Mouse (Mus musculus) adrenal gland, postnatal 25 days (tissue): ENCODE measurements at regions not wholly inside any gene's neighbourhood (a gene's known extent, or its start where the extent isn't known, plus 50 kb on each side); places are given as distances from the start of the nearest gene placed in this dataset.
"Not testable (repeated sequence)": the region's sequence is repeated elsewhere in the genome, so short reads cannot be mapped to it uniquely, and the experiment has no call there.

Source experiments
- DNase-seq: peaks from one replicate; pipeline ENCODE4 v3.0.0; 2021; ENCODE audit warnings: mixed read lengths

DNA sequence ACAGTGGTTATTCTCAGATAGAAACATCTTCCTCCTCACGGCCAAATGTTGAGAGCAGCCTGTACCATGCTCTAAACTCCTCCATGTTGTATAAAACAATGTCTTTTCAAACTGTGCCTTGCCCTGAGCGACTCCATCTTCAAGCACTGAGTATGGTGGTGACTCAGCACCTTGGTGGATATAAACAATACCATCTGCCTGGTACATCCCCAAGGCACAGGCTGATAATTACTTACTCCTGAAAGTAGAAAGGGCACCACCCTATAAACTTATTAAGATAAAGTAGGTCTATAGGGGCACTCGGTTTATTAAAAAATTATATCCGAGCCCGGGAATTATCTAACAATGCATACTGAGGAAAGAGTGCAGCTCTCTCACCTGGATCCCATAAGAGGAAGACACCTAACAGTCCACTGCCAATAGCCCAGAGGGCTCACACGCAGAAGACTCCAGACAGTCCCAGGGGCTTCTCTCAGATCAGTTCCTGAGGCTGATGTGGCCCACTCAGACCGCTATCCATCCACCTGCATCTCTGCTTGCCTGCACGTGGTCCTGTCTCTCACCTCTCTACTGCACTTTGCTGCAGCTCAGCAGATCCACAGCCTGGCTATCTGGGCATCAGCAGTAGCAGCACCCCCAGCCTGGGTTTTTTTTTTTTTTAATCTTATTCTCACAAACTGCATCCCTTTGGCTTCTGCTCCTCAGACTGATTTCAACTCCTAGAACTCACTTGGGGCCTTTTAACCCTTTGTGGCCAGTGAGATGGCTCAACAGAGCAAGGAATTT lies 109.7 kb upstream of the Dlg1 start:
- no peak for DNase-seq

DNA sequence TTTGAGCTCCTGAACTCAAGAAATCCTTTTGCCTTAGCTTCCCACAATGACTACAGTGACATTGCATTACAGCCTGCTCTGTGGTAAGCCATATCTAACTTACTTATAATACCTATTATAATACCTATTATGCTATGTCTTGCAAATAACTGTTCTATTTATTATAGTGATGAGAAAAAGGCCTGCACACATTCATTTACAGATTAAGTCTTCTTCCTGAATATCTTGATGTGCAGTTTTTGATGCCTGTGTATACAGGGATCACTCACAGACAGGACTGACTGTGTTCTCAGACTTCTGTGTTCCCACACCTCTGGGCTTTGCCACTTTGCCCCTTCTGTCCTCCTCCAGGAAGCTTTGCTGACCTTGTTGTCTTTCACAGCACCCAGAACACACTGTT lies 102.8 kb upstream of the Dlg1 start:
- no peak for DNase-seq

DNA sequence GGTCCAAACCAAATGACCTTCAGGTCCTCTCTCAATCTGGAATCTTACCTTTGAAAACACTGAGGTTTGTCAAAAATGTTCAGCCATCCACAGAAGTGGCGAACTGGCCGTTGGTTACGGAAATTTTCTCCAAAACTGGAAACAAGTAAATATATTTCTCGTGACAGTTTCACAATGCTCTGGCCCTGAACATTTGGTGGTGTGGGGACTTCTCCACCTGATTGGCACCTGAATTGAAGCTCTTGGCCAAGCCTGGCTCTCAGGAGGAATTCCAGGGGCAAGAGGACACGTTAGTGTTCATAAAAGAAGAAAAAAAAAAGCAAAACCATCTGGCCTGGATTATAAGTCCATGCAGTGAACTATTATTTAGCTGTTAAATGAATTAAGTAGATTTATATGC lies 98.3 kb upstream of the Dlg1 start:
- no peak for DNase-seq

DNA sequence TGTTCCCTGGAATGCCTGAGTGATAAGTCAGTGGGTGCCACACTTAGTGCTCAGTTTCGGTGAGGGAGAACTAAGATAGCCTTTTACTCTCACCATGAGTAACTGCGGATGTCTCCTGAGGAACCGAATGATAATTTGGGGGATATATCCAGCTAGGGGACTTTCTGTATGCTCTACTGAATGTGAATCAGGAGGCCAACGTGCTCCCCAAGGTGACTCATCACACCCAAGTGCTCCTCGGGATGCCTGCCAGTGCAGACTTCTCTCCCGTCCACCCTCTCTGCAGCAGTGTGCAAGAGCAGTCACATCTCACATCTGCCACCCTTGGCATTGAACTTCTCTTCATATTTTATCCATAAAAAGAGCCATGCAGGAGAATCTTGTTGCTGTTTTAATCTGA lies 94.9 kb upstream of the Dlg1 start:
- no peak for DNase-seq

DNA sequence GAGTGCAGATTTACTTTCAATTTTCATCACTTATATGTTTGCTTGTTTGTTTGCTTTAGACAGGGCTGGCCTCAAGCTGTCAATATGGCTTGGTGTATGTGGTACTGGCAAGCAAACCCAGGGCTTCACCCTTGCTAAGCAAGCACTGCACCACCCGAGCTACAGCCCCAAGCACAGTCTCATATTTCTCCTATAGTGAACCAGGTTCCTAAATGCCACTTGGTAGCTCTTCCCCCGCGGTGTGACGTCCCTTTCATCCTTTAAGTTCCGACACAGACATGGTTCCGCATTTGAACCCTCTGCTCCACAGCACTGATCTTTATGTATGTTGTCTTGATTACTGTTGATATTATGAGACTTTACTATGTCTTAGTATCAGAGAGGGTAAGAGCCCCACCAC lies 93.4 kb upstream of the Dlg1 start:
- no peak for DNase-seq

DNA sequence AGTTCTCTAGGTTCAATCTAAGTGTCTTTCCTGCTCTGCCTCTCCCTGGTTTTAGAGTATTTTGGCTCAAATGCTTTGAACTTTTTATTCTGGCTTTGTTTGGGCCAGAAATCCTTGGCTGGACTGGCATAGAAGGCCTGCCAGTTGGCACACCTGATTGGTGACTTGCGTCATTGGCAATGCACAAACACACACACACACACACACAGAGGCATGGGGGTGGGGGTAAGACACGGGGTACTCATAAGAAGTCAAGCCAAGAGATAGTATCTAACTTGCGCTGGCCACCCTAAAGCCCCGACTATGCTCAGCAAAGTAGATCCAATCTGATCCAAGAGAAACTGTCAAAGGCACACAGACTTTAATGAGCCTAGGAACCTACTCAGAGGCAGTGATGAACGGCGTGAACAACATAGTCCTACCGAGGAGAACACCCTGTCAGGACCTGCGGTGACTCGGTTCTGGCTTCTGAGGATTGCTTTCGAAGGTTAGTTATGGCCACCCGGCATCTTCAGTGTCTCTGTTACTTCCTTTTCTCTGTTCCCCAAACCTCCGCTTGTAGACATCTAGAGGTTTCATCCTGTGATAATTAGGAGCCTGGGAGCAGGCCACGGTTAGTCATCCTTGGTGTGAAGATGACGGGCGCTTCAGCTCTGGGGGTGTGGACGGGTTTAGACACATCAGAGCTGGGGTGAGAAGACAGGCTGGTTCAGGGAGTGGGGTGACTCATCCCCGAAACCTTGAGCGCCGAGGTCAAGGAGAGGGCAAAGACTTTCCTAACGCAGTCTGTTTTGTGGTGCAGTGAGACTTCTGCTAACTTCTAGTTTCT lies 92.7 kb upstream of the Dlg1 start:
- DNase-seq = peak; percentile 71

DNA sequence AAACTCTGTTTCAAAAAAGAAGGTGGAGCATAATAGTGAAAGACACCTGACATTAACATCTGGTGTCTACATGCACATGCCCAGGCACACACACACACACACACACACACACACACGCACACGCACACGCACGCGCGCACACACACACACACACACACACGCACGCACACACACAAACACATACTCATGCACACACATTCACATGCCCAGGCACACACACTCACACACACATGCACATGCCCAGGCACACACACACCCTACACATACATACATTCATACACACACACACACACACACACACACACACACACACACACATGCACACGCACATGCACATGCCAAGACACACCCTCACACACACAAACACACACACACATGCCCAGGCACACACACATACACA lies 89.4 kb upstream of the Dlg1 start:
- DNase-seq = not testable (repeated sequence)

DNA sequence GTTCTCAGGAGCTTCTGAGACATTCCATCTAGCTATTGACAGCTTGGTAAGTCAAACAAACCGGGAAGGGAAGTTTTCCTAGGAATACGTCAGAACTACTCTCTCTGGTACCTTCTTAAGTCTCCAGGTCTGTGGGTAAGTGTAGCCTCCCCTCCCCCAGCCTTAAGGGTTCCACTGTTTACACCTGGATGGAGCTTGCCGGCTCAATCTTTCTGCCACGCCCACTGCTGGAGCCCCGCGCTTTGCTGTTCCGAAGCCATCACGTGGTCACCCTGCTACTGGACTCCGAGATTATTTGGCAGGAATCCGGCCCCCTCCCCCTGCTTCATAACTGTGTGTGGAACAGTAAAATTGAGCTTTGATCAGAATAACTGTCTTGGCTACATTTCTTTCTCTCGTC lies 87.6 kb upstream of the Dlg1 start:
- not testable (repeated sequence) for DNase-seq

DNA sequence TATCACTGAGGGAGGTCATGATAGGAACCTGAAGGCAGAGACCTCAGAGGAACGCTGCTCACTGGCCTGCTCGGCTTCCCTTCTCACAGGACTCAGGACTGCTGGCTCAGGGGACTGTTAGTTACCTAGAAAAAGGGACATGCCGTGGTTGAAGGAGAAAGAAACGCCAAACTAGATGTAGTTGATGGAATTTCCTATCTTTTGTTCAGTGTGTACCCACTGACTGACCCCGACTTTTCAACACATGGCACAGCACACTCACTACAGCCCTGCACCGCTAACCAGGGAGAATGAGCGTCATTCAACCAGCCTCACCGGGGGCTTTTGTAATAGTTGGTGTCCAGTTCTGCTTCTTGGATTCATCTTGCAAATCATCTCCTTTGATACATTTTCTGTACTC lies 86.8 kb upstream of the Dlg1 start:
- no peak for DNase-seq

DNA sequence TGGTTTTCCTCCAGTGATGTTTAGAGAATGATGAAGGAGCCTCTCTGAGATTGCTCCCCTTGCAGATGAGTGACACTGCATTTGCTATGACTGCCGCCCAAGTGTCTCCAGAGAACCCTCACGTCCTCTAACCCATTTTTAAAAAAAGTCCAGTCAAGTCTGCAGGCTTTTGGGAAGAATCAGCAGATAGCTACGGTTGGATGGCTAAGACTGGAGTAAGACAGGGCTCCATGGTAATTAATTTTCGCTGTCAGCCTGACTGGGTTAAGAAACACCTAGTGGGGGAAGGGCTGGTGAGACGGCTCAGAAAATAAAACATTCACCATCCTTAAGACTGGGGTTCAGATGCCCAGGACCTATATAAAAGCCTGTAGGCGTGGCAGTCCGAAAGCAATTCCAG lies 85.9 kb upstream of the Dlg1 start:
- no peak for DNase-seq

DNA sequence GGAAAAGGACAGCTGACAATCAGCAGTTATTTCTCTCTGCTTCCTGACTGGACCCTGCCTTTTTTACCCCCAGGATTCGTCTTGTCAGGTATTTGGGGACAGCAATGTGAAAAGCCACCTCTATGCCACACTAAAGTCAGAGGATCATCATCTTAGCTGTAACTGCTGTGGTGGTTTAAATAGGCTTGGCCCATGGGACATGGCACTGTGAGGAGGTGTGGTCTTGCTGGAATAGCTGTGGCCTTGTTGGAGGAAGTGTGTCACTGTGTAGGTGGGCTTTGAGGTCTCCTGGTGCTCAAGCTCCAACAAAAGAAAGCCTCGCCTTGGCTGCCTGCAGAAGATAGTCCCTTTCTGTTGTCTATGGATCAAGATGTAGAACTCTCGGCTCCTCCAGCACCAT lies 83.9 kb upstream of the Dlg1 start:
- DNase-seq = no peak

DNA sequence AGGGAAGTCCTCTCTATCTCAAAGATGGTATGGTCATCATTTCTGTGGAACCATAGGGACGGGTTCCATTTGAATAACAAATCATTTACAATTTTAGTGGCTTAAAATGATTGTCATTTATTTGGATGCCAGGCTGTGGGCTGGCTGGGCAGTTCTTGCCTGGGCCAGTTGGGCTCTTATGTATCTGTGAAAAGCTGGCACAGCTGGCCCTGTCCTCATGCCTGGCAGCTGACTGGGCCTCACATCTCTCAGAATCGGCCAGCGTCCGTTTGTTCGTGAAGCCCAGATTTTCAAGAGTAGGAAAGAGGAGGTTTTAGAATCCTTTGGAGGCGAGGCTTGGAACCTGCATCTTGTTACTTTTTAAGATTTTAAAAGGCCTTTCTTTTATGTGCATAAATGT lies 82.5 kb upstream of the Dlg1 start:
- no peak for DNase-seq

DNA sequence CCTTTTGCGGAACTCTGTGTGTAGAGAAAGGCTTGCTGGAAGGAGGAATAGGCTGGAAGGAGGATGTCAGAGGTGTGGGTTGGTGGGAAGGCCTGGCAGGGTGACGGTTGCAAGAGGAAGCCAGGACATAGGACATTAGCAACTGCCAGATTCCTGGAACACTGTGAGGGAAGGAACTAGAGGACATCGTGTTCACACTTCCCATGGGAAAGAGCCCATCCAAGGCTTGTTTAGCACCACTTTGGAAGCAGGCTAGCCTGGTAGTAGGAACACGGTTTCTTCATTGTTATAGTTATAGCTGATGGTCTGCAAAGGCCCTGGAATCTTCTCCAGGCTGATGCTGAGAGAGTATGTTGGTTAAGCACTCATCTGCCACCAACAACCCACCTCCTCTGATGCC lies 80.4 kb upstream of the Dlg1 start:
- no peak for DNase-seq

DNA sequence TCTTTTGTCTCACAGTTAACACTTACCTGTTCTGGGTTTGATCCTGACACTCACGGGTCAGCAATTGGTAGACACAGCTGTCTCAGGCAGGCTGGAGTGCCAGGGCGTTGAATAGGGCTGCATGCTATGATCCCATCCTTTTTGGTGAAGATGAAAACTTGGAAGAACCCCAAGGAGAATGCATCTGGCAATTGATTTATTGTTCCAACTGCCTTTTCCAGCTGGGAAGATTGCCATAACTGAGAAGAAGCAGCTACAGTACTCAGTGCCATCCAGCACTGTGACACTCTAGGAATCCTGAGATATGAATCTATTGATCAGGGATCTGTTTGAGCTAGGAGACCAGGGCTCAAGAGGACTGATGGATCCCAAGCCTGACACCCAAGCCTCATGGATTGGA lies 79.6 kb upstream of the Dlg1 start:
- no peak for DNase-seq

DNA sequence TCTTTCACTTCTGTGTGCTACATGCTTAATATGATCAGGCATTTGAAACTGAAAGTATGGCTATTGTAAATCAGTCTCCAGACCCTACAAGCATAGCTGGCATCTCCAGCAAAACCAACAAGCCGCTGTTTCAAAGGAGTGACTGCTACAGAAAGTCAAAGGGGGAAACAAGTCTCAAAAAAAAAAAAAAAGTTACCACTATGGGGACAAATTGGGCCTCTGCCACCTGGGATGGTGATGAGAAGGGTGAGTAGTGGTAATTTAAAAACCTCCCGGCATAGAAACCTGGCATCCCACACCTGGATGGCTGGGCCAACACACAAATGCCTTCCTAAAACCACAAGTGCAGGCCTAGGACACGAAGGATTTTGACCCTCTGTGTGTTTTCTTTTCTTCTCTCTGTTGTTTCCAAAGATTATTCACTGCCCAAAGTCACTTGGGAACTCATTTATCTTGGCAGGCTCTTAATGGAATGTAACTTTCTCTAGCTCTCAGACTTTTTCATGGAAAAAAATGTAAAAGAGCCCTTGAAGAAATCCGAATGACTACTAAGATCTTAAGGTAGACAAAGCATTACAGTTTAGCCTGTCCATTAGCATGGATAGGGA lies 78.9 kb upstream of the Dlg1 start:
- no peak for DNase-seq

DNA sequence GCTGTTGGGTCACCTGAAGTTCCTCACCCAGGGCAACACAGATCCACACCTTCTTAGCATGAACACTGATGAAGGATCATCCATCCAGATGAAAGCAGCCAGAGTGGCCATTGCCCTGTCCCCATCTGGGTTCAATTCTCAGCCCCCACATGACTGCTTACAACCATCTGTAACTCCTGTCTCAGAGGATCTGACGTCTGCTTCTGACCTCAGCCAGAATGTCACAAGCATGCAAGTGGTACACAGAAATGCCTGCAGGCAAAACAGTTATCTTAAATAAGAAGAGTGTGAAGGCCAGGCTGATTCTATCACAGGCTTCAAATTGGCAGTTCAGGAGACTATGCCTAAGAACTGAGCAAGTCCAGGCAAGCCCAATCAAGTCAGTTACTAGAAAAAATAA lies 76.2 kb upstream of the Dlg1 start:
- no peak for DNase-seq

DNA sequence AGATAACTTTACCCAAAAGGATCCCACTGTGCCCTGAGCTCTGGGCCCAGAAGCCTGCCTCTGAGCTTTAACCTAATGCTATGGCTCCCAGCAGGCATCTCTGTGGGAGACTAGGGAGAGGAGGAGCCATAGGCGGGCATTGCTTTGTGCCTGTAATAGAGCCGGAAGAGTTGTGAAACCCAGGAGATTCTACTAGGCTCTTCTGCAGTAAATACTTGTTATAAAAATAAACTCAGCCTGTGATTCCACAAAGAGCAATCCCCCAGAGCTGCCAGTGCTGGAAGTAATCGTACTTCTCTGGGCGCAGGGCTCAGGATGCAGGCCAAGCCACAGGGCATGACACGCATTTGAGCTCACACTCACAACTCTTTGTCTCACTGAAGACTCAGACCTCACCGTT lies 73.7 kb upstream of the Dlg1 start:
- no peak for DNase-seq

DNA sequence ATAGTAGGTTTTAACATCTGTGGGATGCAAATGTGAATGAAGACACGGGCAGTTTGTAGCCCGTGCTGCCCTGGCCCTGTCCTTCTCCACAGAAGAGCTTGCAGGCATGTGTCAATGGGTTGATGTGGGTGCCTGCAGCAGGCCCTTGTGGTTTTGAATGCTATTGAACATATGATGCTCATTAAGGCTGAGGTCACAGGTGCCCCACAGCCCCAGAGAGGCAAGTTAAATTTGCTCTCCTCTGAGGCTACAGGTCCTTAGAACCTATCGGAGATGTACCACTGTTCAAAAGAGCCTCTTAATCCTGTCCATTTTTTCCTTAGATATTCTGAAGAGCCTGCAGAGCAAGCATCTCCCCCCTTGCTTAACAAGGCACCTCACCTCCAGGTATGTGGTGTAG lies 71.7 kb upstream of the Dlg1 start:
- no peak for DNase-seq

DNA sequence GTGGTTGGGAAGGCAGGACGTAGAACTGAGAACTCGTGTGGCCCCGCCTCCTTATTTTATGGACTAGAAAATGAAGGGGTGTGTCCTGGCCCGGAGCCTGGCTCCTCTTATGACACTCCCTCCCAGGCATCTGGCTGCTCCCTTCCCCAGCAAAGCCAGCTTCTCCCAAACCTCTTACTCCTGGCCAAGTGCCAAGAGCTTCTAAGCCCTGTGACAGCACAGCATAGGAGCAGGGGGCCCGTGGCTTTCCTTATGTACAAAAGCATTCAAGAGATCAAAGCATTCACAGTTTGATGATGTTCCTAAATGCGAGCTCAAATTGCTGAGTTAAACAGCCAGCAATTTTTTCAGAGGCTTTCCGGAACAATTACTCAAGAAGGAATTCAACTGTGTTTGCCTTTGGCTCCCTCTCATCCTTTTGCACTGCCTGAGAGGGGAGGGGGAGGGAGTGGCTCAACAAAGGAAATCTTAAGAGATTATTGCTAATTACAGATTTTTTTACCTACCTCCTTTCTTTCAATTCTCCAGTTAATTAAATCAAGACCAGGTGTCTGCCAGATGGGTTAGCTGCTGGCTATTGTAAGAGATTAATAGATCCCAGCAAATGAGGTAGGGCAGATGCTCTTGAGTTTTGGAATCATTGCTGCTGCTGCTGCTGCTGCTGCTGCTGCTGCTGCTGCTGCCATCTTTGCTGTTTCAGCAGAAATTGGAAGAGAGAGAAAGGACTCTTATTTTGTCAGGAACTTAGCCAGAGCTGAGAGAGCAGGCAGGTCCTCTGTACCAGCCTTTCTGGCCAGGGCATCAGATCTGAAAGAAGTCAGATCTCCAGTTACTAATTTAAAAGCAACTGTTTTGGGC lies 71.0 kb upstream of the Dlg1 start:
- DNase-seq = peak; percentile 39

DNA sequence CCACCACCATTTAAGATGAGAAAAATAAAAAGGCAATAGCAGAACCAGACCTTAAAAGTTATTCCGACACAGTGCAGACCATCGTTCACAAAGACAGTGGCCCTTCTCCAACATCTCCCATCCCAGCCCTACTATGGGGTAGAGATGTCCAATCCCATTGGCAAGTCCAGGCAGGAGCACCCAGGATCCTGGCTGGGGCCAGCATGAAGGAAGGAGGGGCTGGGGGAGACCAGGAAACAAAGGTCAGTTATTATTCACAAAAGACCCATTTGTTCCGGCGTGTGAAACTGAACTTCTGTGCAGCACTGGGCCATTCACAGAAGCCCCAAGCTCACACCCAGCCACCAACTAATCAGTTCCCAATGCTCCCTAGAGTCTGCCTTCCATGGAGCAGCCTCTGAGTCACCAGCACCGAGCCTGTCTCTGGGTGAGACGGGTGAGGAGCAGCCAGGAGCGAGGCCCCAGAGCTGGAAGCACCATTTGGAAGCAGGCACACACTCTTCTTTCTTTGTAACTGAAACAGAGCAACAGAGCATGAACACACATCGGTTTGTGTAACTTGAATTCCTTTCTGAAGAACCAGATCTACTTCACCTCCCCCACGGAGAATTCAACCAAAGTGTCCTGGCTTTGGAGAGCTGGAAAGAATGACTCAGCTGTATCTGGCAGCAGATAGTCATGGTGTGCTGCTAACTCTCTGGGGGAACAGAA lies 70.1 kb upstream of the Dlg1 start:
- peak; percentile 52 for DNase-seq

DNA sequence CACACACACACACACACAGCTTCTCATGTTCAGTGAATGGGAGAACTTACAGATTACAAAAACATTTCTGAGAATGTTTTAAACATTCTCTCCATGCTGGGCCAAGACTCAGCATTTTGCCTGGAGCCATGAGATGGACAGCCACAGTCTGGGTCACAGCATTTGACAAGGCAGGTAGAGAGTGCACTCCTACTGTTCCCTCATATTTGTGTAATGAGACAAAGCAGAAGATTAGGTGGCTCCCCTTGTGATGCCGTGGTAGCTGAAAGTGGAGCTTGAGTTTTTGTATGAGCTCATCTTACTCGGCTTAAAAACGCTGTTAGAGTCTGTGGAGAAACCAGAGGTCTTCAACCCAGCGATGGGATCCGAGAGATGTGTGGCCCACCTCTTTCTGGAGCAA lies 65.3 kb upstream of the Dlg1 start:
- no peak for DNase-seq

DNA sequence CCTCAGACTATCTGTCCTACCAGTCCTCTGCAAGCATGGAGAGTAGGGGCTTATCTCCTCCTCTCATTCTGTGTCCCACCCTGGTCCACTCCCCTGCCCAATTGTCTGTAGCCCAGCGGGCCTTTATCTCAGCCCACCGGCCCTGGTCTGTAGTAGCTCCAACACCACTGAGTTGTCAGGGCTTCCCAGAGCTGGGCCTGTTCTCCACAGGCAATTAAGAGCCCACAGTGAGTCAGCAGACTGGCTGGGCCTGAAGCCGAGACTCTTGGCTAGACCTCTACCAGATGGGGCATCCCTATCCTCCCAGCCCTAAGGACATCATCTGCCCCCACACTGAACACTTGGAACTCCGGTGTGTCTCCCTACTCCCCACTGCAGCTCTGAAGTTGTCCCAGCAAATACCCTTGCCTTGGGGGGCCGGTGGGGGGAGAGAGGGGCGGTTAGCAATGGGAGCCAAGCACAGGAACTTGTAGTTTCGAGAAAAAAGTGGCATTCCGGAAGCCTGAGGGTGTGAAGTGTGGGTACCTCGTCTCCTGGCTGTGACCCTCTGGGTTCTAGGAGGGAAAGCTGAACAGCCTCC lies 64.7 kb upstream of the Dlg1 start:
- no peak for DNase-seq
